Mouse (Mus musculus) thymus, adult 2 months (tissue): ENCODE results near the gene Cdca3. TPM values are rescaled to one million over a fixed set of nuclear protein-coding genes. Genes with fewer than 3 reads are reported as not detected.

ENCODE experiments used
- DNase-seq: peaks from one replicate; pipeline ENCODE4 v3.0.0; 2021
- H3K27ac ChIP-seq: fragments of 200-500 bp; 2 replicates; pipeline ENCODE4 v1.5.1; 2012; ENCODE audit warnings: low read length, control low read depth; ENCODE audit not compliant: control insufficient read depth, insufficient read depth
- H3K27me3 ChIP-seq: fragments of 200-500 bp; 2 replicates; pipeline ENCODE4 v1.6.1; 2012; ENCODE audit warnings: mild to moderate bottlenecking, low read length, moderate library complexity, mixed read lengths; ENCODE audit not compliant: control insufficient read depth, insufficient read depth
- H3K36me3 ChIP-seq: fragments of 200-500 bp; 2 replicates; pipeline ENCODE4 v1.6.1; 2012; ENCODE audit warnings: mild to moderate bottlenecking, low read length, moderate library complexity; ENCODE audit not compliant: control insufficient read depth, insufficient read depth
- H3K4me1 ChIP-seq: fragments of 200-500 bp; replicated peaks from 2 replicates; pipeline ENCODE4 v1.6.1; 2012; ENCODE audit warnings: low read length; ENCODE audit not compliant: control insufficient read depth, insufficient read depth
- H3K4me3 ChIP-seq: fragments of 200-500 bp; 2 replicates; pipeline ENCODE4 v1.5.1; 2012; ENCODE audit warnings: mild to moderate bottlenecking, low read length, control low read depth, moderate library complexity; ENCODE audit not compliant: control insufficient read depth, insufficient read depth
- CTCF ChIP-seq: fragments of 200-500 bp; IDR thresholded peaks from 2 replicates; pipeline ENCODE4 v1.5.1; 2012; ENCODE audit warnings: mild to moderate bottlenecking, control low read depth, low read length, moderate library complexity, borderline replicate concordance; ENCODE audit not compliant: control insufficient read depth, poor library complexity, insufficient read depth; ENCODE audit errors: extremely low read depth
- POLR2A ChIP-seq: fragments of 200-500 bp; IDR thresholded peaks from 2 replicates; pipeline ENCODE4 v1.6.1; 2012; ENCODE audit warnings: mild to moderate bottlenecking, low read length, control low read depth, moderate library complexity; ENCODE audit not compliant: control insufficient read depth, poor library complexity, insufficient read depth; ENCODE audit errors: extremely low read depth
- WGBS: fragments of 180-500 bp; shearing (Covaris S2); methylation state at CpG from one replicate; pipeline ENCODE4 v1.1.7; 2018; 5-methylcytosine and 5-hydroxymethylcytosine counted together
- polyA plus RNA-seq: library from polyadenylated mRNA; depleted of rRNA; stranded (reverse); fragments of >200 nt; gene quantifications from 2 replicates; pipeline ENCODE4 v1.2.3, GENCODE M21; 2012

Gene Cdca3
- polyA plus RNA-seq, 1 experiment, result 202 TPM

DNA sequence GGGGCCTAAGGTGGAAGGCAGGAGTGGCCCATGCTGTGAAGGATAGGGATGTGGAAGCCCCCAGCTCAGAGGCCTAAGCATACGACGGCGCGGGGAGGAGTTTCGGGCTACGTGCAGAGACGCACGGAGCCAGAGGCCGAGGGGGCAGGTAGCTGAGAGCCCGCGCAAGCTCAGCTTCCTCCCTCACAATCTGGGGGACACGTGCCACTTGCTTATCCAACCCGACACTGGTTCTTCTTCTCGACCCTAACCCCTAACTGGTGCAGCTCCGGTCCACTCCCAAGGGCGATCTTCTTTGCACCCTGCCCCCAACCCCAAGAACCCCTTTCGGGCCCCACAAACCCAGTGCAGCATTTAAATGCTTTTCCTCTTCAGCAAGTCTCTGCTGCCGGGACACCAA lies 15.9 kb upstream of the Cdca3 start:
- Histone ChIP-seq H3K27me3 (no peaks in the 10 kb centered on the region), H3K4me1 (peaks cover 29% of the 10 kb centered on the region), H3K36me3 (peaks cover 9% of the 10 kb centered on the region; the same call in 1 of the 2 replicates), H3K4me3 (peak overlapping the region; percentile 60), H3K27ac (no peak overlapping the region)
- under 1% methylated on average over 18 of the region's 18 CpGs for WGBS
- peak; percentile 65 for DNase-seq
- TF ChIP-seq CTCF (no peak), POLR2A (no peak)

DNA sequence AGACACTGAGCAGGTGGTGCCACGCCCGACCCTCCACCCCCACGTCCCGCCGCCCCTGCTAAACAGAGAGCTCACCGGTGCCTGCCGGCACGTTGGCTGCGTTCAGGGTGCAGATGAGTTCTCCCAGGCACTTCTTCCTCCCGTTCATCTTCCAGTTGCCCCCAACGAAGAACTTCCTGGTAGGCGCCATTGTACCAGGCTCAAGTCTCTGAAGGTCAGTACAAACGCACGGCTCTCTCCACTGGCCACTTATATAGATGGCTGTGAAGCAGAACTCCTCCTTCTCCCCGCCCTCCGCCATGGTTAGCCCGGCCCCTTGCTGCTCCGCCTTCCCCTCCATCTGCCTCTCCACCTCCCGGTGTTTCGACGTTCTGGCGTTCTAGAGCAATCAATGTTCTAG lies 15.4 kb upstream of the Cdca3 start, which contains the start of gene Tpi1:
TSS of gene Tpi1 (minus strand) at position 364 of the 400 bp plus-strand sequence.
- TF ChIP-seq POLR2A (0 out of 2 replicates have a peak, but pooled peaks have one; percentile 26), CTCF (no peak)
- WGBS, result under 1% methylated on average over 22 of the region's 22 CpGs
- H3K27ac ChIP-seq, result no peak within 1 kb of the TSS
- no peaks in the 10 kb centered on the region for H3K27me3 ChIP-seq
- H3K4me3 ChIP-seq, result peak within 1 kb of the TSS; percentile 60
- peaks cover 9% of the 10 kb centered on the region; the same call in 1 of the 2 replicates for H3K36me3 ChIP-seq
- DNase-seq, result peak; percentile 80
- H3K4me1 ChIP-seq, result peaks cover 24% of the 10 kb centered on the region

DNA sequence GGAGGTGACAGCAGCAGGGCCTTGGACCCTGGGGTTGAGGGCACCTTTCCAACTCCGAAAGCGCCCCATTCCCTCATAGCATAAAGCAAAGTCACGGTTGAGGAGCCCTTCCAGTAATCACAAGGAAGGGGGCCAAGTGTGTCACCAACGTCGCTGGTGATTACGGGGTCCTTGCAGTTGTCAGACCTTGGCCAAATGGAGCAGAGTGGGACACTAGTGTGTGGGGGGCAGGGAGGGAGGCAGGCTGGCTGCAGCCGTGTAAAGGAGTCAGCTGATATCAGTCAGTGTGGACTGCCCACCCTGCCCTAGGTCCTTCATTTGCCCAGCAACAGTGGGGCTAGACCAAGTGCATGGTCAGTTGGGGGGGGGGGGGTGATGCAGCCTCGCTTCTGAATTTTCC lies 14.9 kb upstream of the Cdca3 start:
- peak overlapping the region; percentile 60; the same call in 1 of the 2 replicates for H3K4me3 ChIP-seq
- H3K36me3 ChIP-seq, result peaks cover 12% of the 10 kb centered on the region; the same call in 1 of the 2 replicates
- H3K27ac ChIP-seq, result no peak overlapping the region
- no peak for DNase-seq
- TF ChIP-seq CTCF (no peak), POLR2A (no peak)
- H3K27me3 ChIP-seq, result no peaks in the 10 kb centered on the region
- H3K4me1 ChIP-seq, result peaks cover 20% of the 10 kb centered on the region
- 73% methylated on average over 8 of the region's 8 CpGs for WGBS

DNA sequence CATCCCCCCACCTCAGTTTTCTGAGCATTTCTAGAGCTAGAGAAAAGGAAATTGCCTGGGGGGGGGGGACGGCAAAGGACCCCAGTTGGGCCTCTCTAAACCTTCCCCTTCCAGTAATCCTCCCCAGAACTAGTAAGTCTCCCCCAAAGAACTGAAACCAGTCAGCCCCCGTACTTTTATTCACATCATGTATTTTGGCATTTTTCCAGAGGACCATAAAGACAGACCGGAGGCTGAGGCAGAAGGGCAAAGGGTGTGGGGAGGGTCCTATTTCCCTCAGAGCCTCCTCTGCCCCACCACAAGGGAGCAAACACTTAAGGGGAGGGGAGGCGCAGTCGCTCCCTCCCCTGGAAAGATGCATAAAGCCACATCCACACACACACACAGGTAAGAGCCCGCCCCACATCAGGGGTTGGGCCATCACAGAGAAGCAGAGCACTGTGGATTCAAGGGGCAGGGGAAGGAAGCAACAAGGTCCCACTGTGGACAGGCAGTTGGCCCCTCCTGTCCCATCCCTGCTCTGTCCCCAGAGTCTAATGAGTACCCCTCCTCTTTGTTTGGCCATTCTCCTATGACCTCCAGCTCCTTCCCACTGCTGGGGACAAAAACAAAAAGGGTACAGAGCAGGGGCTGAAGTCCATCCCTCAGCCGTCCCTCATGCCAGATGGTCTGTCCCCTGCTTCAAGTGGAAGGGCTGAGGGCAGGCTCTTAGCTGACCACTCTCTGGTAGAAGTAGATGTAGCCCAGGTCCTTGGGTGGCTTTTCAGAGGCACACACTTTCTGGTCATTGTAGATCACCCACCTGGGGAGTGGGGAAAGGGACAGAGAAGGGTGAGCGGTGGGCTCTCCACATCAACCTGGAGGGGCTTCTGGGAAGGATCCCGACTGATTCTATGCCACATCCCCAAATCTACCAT lies 14.2 kb upstream of the Cdca3 start:
- Histone ChIP-seq H3K27me3 (no peaks in the 10 kb centered on the region), H3K27ac (no peak overlapping the region), H3K4me1 (peaks cover 15% of the 10 kb centered on the region), H3K36me3 (peaks cover 19% of the 10 kb centered on the region), H3K4me3 (no peak overlapping the region)
- no peak for DNase-seq
- TF ChIP-seq POLR2A, result no peak
- WGBS, result 93% methylated on average over 9 of the region's 9 CpGs

DNA sequence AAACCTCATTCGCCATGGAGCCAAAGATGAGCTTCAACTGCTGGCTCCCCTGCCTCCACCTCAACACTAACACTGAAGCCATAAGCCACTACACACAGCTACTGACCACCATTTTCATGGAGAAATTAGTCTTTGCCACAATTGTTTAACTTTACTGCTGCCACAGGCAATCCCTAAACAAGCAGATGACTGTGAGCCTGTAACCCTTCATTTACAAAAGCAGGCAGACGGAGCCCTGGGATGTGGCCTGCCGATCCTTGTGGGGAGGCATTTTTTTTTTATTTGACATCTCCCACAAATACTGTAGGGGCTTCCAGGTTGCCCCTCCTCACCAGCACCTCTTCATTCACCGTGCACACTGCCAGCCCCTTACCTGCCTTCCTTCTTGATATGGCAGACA lies 12.7 kb upstream of the Cdca3 start:
- 95% methylated on average over 4 of the region's 4 CpGs for WGBS
- Histone ChIP-seq H3K36me3 (peaks cover 31% of the 10 kb centered on the region), H3K4me1 (peaks cover 15% of the 10 kb centered on the region), H3K27me3 (no peaks in the 10 kb centered on the region), H3K27ac (no peak overlapping the region), H3K4me3 (no peak overlapping the region)
- TF ChIP-seq POLR2A, result no peak
- TF ChIP-seq CTCF, result no peak
- no peak for DNase-seq

DNA sequence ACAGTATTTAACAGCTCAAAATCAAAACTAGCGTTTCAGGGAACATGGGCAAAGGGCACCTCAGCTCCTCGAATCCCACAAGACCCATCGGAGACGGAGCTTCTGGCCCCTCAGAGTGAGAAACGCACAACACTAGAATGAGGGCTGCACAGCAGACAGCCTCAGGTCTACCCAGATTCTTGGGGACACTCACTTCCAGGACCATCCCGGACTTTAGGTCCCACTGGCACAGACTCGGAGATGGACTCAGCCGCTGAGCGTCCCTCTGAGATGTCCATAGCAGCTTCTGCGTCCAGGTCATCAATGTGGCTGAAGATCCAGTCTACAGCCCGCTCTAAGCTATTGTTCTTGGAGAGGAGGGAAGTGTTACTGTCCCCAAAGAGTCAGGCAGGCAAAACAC lies 12.2 kb upstream of the Cdca3 start:
- Histone ChIP-seq H3K27ac (no peak overlapping the region), H3K4me3 (no peak overlapping the region), H3K4me1 (peaks cover 15% of the 10 kb centered on the region), H3K36me3 (peaks cover 36% of the 10 kb centered on the region), H3K27me3 (no peaks in the 10 kb centered on the region)
- TF ChIP-seq CTCF (no peak), POLR2A (no peak)
- WGBS, result 96% methylated on average over 11 of the region's 11 CpGs
- no peak for DNase-seq
